Mouse (Mus musculus) lung, postnatal 0 days (tissue): ENCODE results near the gene Dirc2. TPM values are rescaled to one million over a fixed set of nuclear protein-coding genes. Genes with fewer than 3 reads are reported as not detected.

Source experiments
- ATAC-seq: fragments of 200-750 bp; cut with Nextera tagmentation; 2 replicates; pipeline ENCODE4 v1.8.0; 2017; ENCODE audit warnings: moderate library complexity
- DNase-seq: peaks from one replicate; pipeline ENCODE4 v3.0.0-alpha.2; 2016; ENCODE audit warnings: low spot score
- H3K27ac ChIP-seq: fragments of 300-500 bp; sonication (generic); 2 replicates; pipeline ENCODE4 v1.5.1; 2014; ENCODE audit warnings: antibody characterized with exemption, mild to moderate bottlenecking, low read length, mixed read lengths
- H3K27me3 ChIP-seq: fragments of 300-500 bp; sonication (generic); replicated peaks from 2 replicates; pipeline ENCODE4 v1.6.1; 2014; ENCODE audit warnings: low read length, mixed read lengths; ENCODE audit not compliant: insufficient read depth
- H3K36me3 ChIP-seq: fragments of 300-500 bp; sonication (generic); 2 replicates; pipeline ENCODE4 v1.6.1; 2014; ENCODE audit warnings: low read length, mixed read lengths; ENCODE audit not compliant: insufficient read depth
- H3K4me1 ChIP-seq: fragments of 300-500 bp; sonication (generic); 2 replicates; pipeline ENCODE4 v1.6.1; 2014; ENCODE audit warnings: antibody characterized with exemption, low read depth, low read length, mixed read lengths; ENCODE audit not compliant: insufficient read depth
- H3K4me2 ChIP-seq: fragments of 300-500 bp; sonication (generic); replicated peaks from 2 replicates; pipeline ENCODE4 v1.6.1; 2014; ENCODE audit warnings: low read depth, mild to moderate bottlenecking, low read length, moderate library complexity, mixed read lengths
- H3K4me3 ChIP-seq: fragments of 300-500 bp; sonication (generic); 2 replicates; pipeline ENCODE4 v1.5.1; 2014; ENCODE audit warnings: low read depth, low read length
- H3K9ac ChIP-seq: fragments of 300-500 bp; sonication (generic); replicated peaks from 2 replicates; pipeline ENCODE4 v1.6.1; 2014; ENCODE audit warnings: low read depth, mild to moderate bottlenecking
- H3K9me3 ChIP-seq: fragments of 300-500 bp; sonication (generic); 2 replicates; pipeline ENCODE4 v1.6.1; 2016; ENCODE audit warnings: low read length, mixed read lengths
- CTCF ChIP-seq: IDR thresholded peaks from 2 replicates; pipeline ENCODE4 v1.5.1; 2016; ENCODE audit warnings: antibody characterized with exemption, mild to moderate bottlenecking
- EP300 ChIP-seq: IDR thresholded peaks from 2 replicates; pipeline ENCODE4 v1.6.1; 2016; ENCODE audit warnings: antibody characterized with exemption, mild to moderate bottlenecking, control low read depth
- WGBS: fragments of 180-500 bp; shearing (Covaris S2); extraction: QIAGEN DNeasy Blood & Tissue Kit; methylation state at CpG from one replicate; pipeline ENCODE4 v1.1.7; 2014; 5-methylcytosine and 5-hydroxymethylcytosine counted together
- polyA plus RNA-seq: library from polyadenylated mRNA; unstranded; fragments of >200 nt; fragmentation: Nextera tagmentation; extraction: Ambion mirVana; gene quantifications from 2 replicates; pipeline ENCODE4 v1.2.1, GENCODE M21; 2015

Dirc2 gene
- polyA plus RNA-seq = 18.0 and 18.6 TPM in 2 replicates

DNA sequence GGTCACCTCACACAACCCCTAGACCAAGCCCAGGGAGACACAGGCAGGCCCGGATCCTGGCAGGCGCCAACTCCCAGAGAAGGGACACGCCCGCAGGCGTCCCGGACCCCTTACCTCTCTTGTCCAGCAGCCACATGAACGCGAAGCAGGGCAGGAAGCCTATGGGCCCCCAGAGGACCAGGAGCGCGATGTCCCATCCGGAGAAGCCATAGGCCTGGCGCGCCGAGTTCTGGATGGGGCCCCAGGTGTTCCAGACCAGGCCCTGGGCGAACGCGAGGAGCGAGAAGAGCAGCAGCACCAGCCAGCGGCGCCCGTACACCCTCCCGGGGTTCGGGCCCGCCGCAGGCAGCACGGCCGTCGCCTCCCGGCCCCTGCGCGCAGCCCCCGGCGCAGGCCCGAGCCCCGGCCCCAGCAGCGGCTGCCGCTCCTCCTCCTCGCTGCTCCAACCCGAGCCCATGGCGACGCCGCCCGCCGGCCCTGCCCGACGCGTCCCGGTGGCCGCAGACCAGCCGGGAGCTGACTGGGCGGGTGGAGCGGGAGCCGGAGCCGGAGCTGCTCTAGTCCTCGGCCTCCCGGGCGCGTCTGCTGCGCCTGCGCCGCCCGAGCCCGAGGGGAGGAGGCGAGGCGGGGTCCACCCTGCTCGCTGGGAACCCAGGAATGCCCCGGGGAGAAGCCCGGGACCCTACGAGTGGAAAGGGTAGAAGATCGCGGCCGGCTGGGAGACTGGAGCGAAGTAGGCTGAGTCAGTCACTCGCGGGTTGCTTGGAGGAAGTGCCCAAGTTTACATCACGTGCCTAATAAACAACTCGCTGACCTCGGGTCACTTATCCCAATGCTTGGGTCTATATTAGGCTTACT is at the start of gene Dirc2:
Gene Dirc2 (minus strand): TSS at position 572 of the 858 bp plus-strand sequence.
- Histone ChIP-seq H3K36me3 (no peaks in the 10 kb centered on the region), H3K4me2 (peak within 1 kb of the TSS; percentile 91), H3K9me3 (no peaks in the 10 kb centered on the region), H3K9ac (peak within 1 kb of the TSS; percentile 69), H3K27ac (peak within 1 kb of the TSS; percentile 81), H3K27me3 (no peaks in the 10 kb centered on the region), H3K4me1 (0 out of 2 replicates have a peak, but pooled peaks cover 4% of the 10 kb centered on the region), H3K4me3 (peak within 1 kb of the TSS; percentile 85)
- ATAC-seq = peak; percentile 84
- TF ChIP-seq EP300 (no peak), CTCF (no peak)
- under 1% methylated on average over 68 of the region's 78 CpGs for WGBS
- peak; percentile 79 for DNase-seq

DNA sequence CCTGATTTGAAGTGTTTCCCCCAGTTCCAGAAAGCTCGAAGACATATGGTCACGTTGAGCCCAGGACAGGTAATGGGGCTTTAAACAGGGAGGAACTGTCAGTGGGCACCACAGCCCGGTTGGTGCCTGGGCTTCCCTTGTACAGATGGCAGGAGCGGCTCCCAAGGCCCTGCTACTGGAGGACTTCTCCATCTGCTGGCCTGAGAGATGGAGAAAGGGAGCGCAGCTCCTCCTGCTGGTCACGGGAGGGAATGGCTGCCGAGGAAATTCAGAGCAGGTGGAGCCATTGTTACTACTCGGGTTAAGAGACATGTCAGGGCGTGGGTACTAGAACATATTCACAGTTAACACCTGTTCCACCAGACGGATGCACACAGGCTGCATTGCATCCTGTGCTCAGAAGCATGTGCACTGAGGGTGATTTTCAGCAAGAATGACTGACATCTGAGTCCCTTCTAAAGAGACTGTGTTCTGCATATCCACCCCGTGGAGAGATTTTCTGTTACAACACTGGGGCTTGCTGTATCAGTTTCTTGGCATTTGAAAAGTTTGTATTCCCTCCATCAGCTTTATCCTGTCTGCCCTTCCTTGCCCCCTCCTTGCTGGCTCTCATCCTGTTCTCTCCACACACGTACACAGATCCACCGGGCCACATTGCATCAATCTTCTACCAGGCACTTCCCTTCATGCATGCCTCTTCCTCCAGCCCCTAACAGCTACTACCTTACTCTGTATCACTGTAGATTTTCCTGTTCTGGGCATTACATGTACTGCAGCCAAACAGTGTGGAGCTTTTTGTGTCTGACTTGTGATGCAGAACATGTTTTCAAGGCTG is 48.3 kb upstream of the Dirc2 start:
- whole genome bisulfite sequencing = 32% methylated on average over 13 of the region's 13 CpGs
- peak; percentile 100 for TF ChIP-seq CTCF
- no peak for TF ChIP-seq EP300
- ATAC-seq = peak; percentile 73
- no peak overlapping the region for H3K4me2 ChIP-seq
- H3K36me3 ChIP-seq = 0 out of 2 replicates have a peak, but pooled peaks cover 8% of the 10 kb centered on the region
- peak; percentile 86 for DNase-seq
- H3K4me3 ChIP-seq = no peak overlapping the region
- no peak overlapping the region for H3K9ac ChIP-seq
- H3K27ac ChIP-seq = no peak overlapping the region
- H3K9me3 ChIP-seq = no peaks in the 10 kb centered on the region
- H3K4me1 ChIP-seq = no peaks in the 10 kb centered on the region
- no peaks in the 10 kb centered on the region for H3K27me3 ChIP-seq

DNA sequence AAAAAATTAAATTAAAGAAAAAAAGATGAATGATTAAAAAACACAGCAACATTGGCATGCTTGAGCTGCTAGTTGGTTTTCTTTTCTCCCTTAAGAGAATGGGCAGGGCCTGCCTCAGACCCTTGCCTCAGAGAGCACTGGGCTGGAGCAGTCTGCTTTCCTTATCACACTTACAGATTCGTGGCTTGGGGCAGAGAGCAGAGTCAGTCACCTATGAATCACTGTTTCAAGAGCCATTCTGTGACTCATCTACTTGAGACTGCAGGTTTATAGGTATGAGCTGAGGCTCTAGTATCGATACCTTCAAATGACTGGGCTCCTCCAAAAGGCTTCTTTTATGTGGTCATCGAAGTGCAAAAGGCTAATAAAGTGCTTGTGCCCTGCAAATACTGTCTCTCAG is 44.0 kb upstream of the Dirc2 start:
- DNase-seq (peak; percentile 46), ATAC-seq (no peak)
- no peaks in the 10 kb centered on the region for H3K4me1 ChIP-seq
- no peak overlapping the region for H3K4me2 ChIP-seq
- TF ChIP-seq EP300 (no peak), CTCF (no peak)
- no peak overlapping the region for H3K9ac ChIP-seq
- no peak overlapping the region for H3K27ac ChIP-seq
- no peaks in the 10 kb centered on the region for H3K36me3 ChIP-seq
- no peak overlapping the region for H3K4me3 ChIP-seq
- H3K27me3 ChIP-seq = no peaks in the 10 kb centered on the region
- WGBS = 48% methylated on average over 3 of the region's 3 CpGs
- H3K9me3 ChIP-seq = no peaks in the 10 kb centered on the region

DNA sequence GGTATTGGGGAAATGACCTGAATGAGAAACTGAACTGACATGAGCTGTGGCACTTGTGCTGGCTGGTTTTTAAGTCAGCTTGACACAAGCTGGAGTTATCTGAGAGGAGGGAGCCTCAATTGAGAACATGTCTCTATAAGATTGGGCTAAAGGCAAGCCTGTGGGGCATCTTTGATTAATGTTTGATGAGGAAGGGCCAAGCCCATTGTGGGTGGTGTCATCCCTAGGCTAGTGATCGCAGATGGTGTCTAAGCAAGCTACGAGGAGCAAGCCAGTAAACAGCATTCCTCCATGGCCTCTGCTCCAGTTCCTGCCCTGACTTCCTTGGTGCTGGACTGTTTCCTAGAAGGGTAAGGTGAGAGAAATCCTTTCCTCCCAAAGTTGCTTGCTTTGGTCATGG is 39.7 kb upstream of the Dirc2 start:
- no peak for TF ChIP-seq EP300
- TF ChIP-seq CTCF = no peak
- DNase-seq (no peak), ATAC-seq (no peak)
- H3K4me1 ChIP-seq = no peaks in the 10 kb centered on the region
- no peak overlapping the region for H3K4me3 ChIP-seq
- H3K36me3 ChIP-seq = no peaks in the 10 kb centered on the region
- WGBS = 95% methylated on average over 2 of the region's 2 CpGs
- no peak overlapping the region for H3K9ac ChIP-seq
- no peaks in the 10 kb centered on the region for H3K27me3 ChIP-seq
- no peak overlapping the region for H3K27ac ChIP-seq
- H3K9me3 ChIP-seq = no peaks in the 10 kb centered on the region
- no peak overlapping the region for H3K4me2 ChIP-seq

DNA sequence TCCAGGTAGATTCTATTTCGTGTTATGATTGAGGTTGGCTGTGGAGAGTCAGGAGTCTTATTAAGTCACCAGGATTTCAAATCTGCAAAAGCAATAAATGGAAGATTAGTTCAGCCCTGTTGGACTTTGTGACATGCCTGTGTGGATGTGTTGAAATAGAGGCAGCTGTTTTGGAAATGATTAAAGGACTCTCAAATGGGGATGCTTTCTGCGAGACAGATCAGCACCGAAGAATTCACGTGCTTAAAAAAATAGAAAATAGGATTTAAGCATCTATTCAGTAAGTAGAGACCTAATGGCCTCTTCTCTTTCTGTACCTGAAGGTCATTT is 38.5 kb upstream of the Dirc2 start:
- H3K4me1 ChIP-seq = no peaks in the 10 kb centered on the region
- H3K36me3 ChIP-seq = no peaks in the 10 kb centered on the region
- no peak for TF ChIP-seq EP300
- TF ChIP-seq CTCF = no peak
- no peaks in the 10 kb centered on the region for H3K27me3 ChIP-seq
- DNase-seq (no peak), ATAC-seq (no peak)
- H3K9me3 ChIP-seq = no peaks in the 10 kb centered on the region
- 92% methylated on average over 4 of the region's 4 CpGs for WGBS
- H3K4me2 ChIP-seq = no peak overlapping the region
- no peak overlapping the region for H3K27ac ChIP-seq
- H3K4me3 ChIP-seq = no peak overlapping the region
- H3K9ac ChIP-seq = no peak overlapping the region

DNA sequence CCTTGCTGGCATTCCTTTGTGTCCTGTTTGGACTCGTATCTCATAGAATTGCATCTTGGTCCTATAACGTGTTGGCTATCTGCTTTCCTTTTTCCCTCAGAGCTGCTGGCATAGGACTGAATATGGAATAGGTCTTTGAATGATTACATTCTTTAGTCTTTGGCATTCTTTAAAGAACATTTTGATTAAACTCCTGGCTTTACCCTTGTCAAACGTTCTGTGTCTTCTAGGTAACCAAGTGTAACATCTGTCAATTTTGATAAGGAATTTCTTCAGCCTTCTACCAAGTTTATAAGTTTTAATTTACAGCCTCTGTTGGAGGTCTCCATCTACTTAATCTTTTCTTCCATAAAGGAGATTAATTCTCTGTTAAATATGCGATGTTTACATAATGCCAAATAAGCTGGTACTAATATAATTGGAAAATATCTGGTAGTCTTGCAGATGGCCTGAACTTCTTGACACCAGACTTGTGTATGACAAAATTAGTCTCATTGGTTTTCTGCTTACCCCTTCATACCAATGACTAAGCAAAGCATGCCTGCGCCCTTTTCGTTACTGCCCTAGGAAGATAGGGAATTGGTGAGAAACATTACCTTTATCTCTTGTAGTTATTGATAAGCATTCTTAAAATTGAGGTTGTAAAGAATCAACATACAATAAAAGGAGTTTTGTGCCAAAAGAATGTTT is 38.0 kb upstream of the Dirc2 start:
- H3K4me1 ChIP-seq = no peaks in the 10 kb centered on the region
- no peak overlapping the region for H3K9ac ChIP-seq
- TF ChIP-seq CTCF = no peak
- no peak for TF ChIP-seq EP300
- H3K27ac ChIP-seq = no peak overlapping the region
- H3K27me3 ChIP-seq = no peaks in the 10 kb centered on the region
- no peak overlapping the region for H3K4me3 ChIP-seq
- no peak for DNase-seq
- no peak for ATAC-seq
- WGBS = 83% methylated on average over 6 of the region's 6 CpGs
- no peaks in the 10 kb centered on the region for H3K9me3 ChIP-seq
- H3K36me3 ChIP-seq = no peaks in the 10 kb centered on the region
- no peak overlapping the region for H3K4me2 ChIP-seq
